Mouse (Mus musculus): ENCODE results near the gene Syt12.
A peak's percentile ranks its signal among the peaks of the same experiment; 100 is the strongest.

Gene Syt12

GRCm38 (mm10) chr19:4409062-4409461 is 68.2 kb downstream of the Syt12 start:
- no peak for DNase-seq (ENCODE audit: low spot score in 2 of 2)

GRCm38 (mm10) chr19:4404840-4405239 is 72.4 kb downstream of the Syt12 start:
- no peak for DNase-seq (ENCODE audit: low spot score in 2 of 2)

GRCm38 (mm10) chr19:4398959-4399358 is 78.3 kb downstream of the Syt12 start:
- DNase-seq (ENCODE audit: low spot score in 2 of 2) = no peak

- DNase-seq (ENCODE audit: low spot score in 2 of 2) = no peak
These were observed 78.7 kb downstream of the Syt12 start for GRCm38 (mm10) chr19:4398630-4398948.

- peak in 1 of 2 experiments; percentile 21 for DNase-seq (ENCODE audit: low spot score in 2 of 2)
These were observed 79.2 kb downstream of the Syt12 start, which contains the start of gene Kdm2a for GRCm38 (mm10) chr19:4397798-4398629. TSS of gene Kdm2a (minus strand) at chr19:4398285.

- peak; percentile 87 to 94 for DNase-seq (ENCODE audit: low spot score in 2 of 2)
These were observed 80.0 kb downstream of the Syt12 start for GRCm38 (mm10) chr19:4396998-4397797.

- peak; percentile 23 to 34 for DNase-seq (ENCODE audit: low spot score in 2 of 2)
These were observed 80.9 kb downstream of the Syt12 start for GRCm38 (mm10) chr19:4396081-4396997.

Measured in cerebellum, postnatal 4 days (tissue).